Mouse (Mus musculus) liver, embryonic 14.5 days (tissue): ENCODE results near the gene Olfr709-ps1. TPM values are rescaled to one million over a fixed set of nuclear protein-coding genes. Genes with fewer than 3 reads are reported as not detected.
"Not testable (repeated sequence)": the region's sequence is repeated elsewhere in the genome, so short reads cannot be mapped to it uniquely, and the experiment has no call there.

Source experiments
- ATAC-seq: fragments of 200-750 bp; cut with Nextera tagmentation; 2 replicates; pipeline ENCODE4 v1.8.0; 2017; ENCODE audit warnings: moderate number of reproducible peaks, mild to moderate bottlenecking, moderate library complexity; ENCODE audit not compliant: insufficient read depth
- DNase-seq, 3 experiments: peaks; one replicate each; pipeline ENCODE4 v3.0.0-alpha.2; 2012 to 2013; ENCODE audit warnings: low read depth in 3 of 3, low spot score in 3 of 3
- H3K27ac ChIP-seq: fragments of 300-500 bp; sonication (generic); 2 replicates; pipeline ENCODE4 v1.5.1; 2014; ENCODE audit warnings: moderate library complexity, mild to moderate bottlenecking, control low read depth, inconsistent platforms
- H3K27me3 ChIP-seq: fragments of 300-500 bp; sonication (generic); 2 replicates; pipeline ENCODE4 v1.6.1; 2014; ENCODE audit warnings: mild to moderate bottlenecking, low read length, moderate library complexity; ENCODE audit not compliant: control insufficient read depth, insufficient read depth
- H3K36me3 ChIP-seq: fragments of 300-500 bp; sonication (generic); replicated peaks from 2 replicates; pipeline ENCODE4 v1.6.1; 2014; ENCODE audit warnings: low read depth; ENCODE audit not compliant: control insufficient read depth, insufficient read depth
- H3K4me1 ChIP-seq, 2 experiments: fragments of 200-500 bp in 1 of 2; fragments of 300-500 bp in 1 of 2; sonication (generic) in 1 of 2; replicated peaks; 2 replicates each; pipeline ENCODE4 v1.6.1; 2012 to 2014; ENCODE audit warnings: antibody characterized with exemption in 1 of 2, inconsistent platforms in 1 of 2, low read length in 1 of 2; ENCODE audit not compliant: control insufficient read depth in 2 of 2, insufficient read depth in 2 of 2
- H3K4me2 ChIP-seq: fragments of 300-500 bp; sonication (generic); 2 replicates; pipeline ENCODE4 v1.6.1; 2014; ENCODE audit warnings: low read depth, mild to moderate bottlenecking, control low read depth, moderate library complexity
- H3K4me3 ChIP-seq, 2 experiments: fragments of 200-500 bp in 1 of 2; fragments of 300-500 bp in 1 of 2; sonication (generic) in 1 of 2; 2 replicates each; pipeline ENCODE4 v1.5.1; 2012 to 2014; ENCODE audit warnings: low read depth in 2 of 2, low read length in 2 of 2, mild to moderate bottlenecking in 2 of 2, control low read depth in 1 of 2, inconsistent platforms in 1 of 2, moderate library complexity in 1 of 2; ENCODE audit not compliant: insufficient read depth in 1 of 2
- H3K9ac ChIP-seq: fragments of 300-500 bp; sonication (generic); replicated peaks from 2 replicates; pipeline ENCODE4 v1.6.1; 2014; ENCODE audit warnings: mild to moderate bottlenecking, control low read depth, moderate library complexity
- H3K9me3 ChIP-seq: fragments of 300-500 bp; sonication (generic); 2 replicates; pipeline ENCODE4 v1.6.1; 2016; ENCODE audit warnings: low read length, mixed read lengths; ENCODE audit not compliant: control insufficient read depth
- CTCF ChIP-seq: IDR thresholded peaks from 2 replicates; pipeline ENCODE4 v1.5.1; 2016; ENCODE audit warnings: antibody characterized with exemption, low read depth, control low read depth
- EP300 ChIP-seq: IDR thresholded peaks from 2 replicates; pipeline ENCODE4 v1.6.1; 2016; ENCODE audit warnings: antibody characterized with exemption, low read depth
- WGBS: fragments of 180-500 bp; shearing (Covaris S2); extraction: QIAGEN DNeasy Blood & Tissue Kit; methylation state at CpG from one replicate; pipeline ENCODE4 v1.1.7; 2014; ENCODE audit not compliant: insufficient replicate concordance; 5-methylcytosine and 5-hydroxymethylcytosine counted together
- polyA plus RNA-seq, 2 experiments: library from polyadenylated mRNA; depleted of rRNA in 1 of 2; stranded (reverse) in 1 of 2; unstranded in 1 of 2; fragments of >200 nt; fragmentation: Nextera tagmentation in 1 of 2; extraction: Ambion mirVana in 1 of 2; gene quantifications; 2 replicates each; pipeline versions ENCODE4 v1.2.1 to v1.2.3; 2012 to 2014

Gene Olfr709-ps1
- polyA plus RNA-seq (2012; rRNA removed) = not detected in 2 replicates
- polyA plus RNA-seq (2014; fragmentation: Nextera tagmentation; extraction: Ambion mirVana) = not detected in 2 replicates

DNA sequence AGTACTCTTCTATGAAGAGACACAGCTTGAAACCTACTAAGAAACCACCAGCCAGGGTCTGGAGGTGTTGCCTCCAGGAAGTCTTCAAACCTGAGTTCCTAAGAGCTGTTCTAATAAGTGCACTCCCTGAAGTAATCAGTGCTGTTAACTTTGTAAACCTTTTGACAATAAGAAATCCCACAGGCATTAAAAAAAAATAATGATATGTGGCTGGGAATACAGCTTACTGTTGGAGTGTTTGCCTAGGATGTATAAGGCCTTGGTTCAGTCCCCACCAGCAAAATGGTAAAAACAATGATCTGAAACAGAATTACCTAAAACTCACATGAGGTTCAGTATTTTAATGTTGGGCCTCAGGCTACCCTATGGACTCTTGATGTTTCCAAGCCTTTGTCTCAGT lies at the start of gene Olfr709-ps1:
TSS of gene Olfr709-ps1 (minus strand) at position 101 of the 400 bp plus-strand sequence.
- ATAC-seq (no peak), DNase-seq (no peak)
- TF ChIP-seq EP300 (no peak), CTCF (no peak)
- no peaks in the 10 kb centered on the region for H3K4me1 ChIP-seq
- no peak within 1 kb of the TSS for H3K27ac ChIP-seq
- H3K4me3 ChIP-seq = no peak within 1 kb of the TSS
- H3K4me2 ChIP-seq = no peak within 1 kb of the TSS
- H3K9ac ChIP-seq = no peak within 1 kb of the TSS
- H3K9me3 ChIP-seq = no peaks in the 10 kb centered on the region
- no peaks in the 10 kb centered on the region for H3K27me3 ChIP-seq
- H3K36me3 ChIP-seq = no peaks in the 10 kb centered on the region

DNA sequence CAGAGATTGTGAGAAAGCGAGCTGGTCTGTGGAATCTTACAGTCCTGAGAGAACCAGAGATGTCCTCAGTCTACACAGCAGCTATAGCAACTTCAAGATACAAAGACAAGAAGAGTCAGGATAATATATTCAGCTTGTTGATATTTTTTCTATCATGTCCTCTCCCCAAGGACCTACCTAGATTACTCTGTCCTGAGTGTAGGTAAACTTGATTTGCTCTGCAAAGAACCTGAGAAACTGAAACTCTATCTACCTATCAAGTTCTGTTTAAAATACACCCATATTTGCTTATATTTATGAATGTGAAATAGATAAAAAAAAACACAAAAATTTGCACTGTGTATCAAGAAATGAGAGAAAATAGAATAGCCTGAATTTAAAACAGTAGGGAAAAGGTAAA lies 43.3 kb upstream of the Olfr709-ps1 start, which contains the start of gene Olfr711:
TSS of gene Olfr711 (minus strand) at position 101 of the 400 bp plus-strand sequence.
- no peak for ATAC-seq
- H3K36me3 ChIP-seq = no peaks in the 10 kb centered on the region
- 36% methylated on average over 1 of the region's 1 CpGs for WGBS

DNA sequence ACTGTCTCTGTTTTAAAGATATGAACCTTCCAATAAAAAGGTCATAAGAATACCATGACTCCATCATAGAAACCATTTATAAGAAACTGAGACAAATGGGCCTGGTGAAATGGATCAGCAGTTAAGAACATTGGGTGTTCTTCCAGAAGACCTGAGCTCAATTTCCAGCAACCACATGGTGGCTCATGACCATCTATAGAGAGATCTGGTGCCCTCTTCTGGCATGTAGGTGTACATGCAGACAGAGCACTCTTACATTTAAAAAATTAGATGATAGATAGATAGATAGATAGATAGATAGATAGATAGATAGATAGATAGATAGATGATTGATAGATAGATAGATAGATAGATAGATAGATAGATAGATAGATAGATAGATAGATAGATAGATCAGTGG lies 35.5 kb upstream of the Olfr709-ps1 start:
- not testable (repeated sequence) for H3K4me1 ChIP-seq, H3K27ac ChIP-seq, DNase-seq, H3K4me2 ChIP-seq, H3K36me3 ChIP-seq, H3K4me3 ChIP-seq, H3K9me3 ChIP-seq, H3K27me3 ChIP-seq, ATAC-seq, H3K9ac ChIP-seq
- peak; percentile 27; the same call in 1 of the 2 replicates for TF ChIP-seq CTCF

More for the DNA sequence above, 43.3 kb upstream of the Olfr709-ps1 start, which contains the start of gene Olfr711:
- Histone ChIP-seq H3K4me3 (no peak within 1 kb of the TSS), H3K9ac (no peak within 1 kb of the TSS), H3K9me3 (no peaks in the 10 kb centered on the region), H3K27me3 (no peaks in the 10 kb centered on the region), H3K27ac (no peak within 1 kb of the TSS), H3K4me1 (no peaks in the 10 kb centered on the region), H3K4me2 (no peak within 1 kb of the TSS)
- TF ChIP-seq CTCF (no peak), EP300 (no peak)
- DNase-seq = no peak

DNA sequence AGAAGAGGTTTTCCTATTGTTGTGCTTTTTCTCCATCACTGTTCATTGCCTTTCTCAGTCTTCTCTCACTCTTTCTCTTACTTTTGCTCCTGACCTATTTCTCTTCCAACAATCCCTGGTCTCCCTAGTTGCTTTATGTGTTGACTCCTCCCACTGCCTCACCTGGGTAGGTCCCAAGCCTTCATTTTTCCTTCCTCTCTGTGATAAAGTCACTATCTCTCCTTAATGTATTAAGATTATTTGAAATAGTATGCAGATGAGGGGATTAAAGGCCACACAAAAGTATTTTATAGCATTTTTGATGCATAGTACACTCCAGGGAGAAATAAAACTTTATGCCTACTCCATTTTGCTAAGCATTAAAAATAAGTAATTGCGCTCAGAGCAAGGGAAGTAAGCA lies 31.8 kb upstream of the Olfr709-ps1 start, which contains the start of gene Olfr6:
TSS of gene Olfr6 (minus strand) at position 101 of the 400 bp plus-strand sequence.
- Histone ChIP-seq H3K9me3 (no peaks in the 10 kb centered on the region), H3K9ac (no peak within 1 kb of the TSS), H3K27ac (no peak within 1 kb of the TSS), H3K36me3 (no peaks in the 10 kb centered on the region), H3K4me1 (no peaks in the 10 kb centered on the region), H3K4me3 (no peak within 1 kb of the TSS), H3K4me2 (no peak within 1 kb of the TSS), H3K27me3 (no peaks in the 10 kb centered on the region)
- WGBS = 58% methylated on average over 1 of the region's 1 CpGs
- TF ChIP-seq CTCF (no peak), EP300 (no peak)
- ATAC-seq (no peak), DNase-seq (no peak)

DNA sequence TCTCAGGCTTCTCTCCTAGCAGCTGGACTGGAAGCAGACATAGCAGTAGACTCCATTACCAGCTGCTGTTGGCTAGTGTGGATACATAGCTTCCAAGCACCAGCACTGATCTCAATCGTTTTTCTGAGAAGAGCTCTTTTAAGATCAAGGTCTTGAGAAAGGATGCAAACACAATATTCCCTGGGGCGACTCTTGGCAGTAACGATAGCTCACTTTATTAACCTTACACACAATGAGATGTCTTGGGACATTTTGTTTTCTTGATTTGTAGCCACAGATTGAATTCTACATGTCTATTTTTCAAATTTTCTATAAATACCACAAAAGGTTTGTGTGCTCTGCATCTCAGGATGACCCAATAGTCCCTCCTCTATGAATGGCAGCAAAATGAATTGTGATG lies 16.2 kb upstream of the Olfr709-ps1 start, which contains the start of gene Olfr710:
TSS of gene Olfr710 (minus strand) at position 101 of the 400 bp plus-strand sequence.
- Histone ChIP-seq H3K9me3 (no peaks in the 10 kb centered on the region), H3K4me1 (no peaks in the 10 kb centered on the region), H3K27ac (no peak within 1 kb of the TSS), H3K9ac (no peak within 1 kb of the TSS), H3K4me3 (no peak within 1 kb of the TSS), H3K36me3 (no peaks in the 10 kb centered on the region), H3K27me3 (no peaks in the 10 kb centered on the region), H3K4me2 (no peak within 1 kb of the TSS)
- no peak for ATAC-seq
- no peak for DNase-seq
- TF ChIP-seq EP300 = no peak
- no peak for TF ChIP-seq CTCF
- WGBS = 59% methylated on average over 3 of the region's 3 CpGs

DNA sequence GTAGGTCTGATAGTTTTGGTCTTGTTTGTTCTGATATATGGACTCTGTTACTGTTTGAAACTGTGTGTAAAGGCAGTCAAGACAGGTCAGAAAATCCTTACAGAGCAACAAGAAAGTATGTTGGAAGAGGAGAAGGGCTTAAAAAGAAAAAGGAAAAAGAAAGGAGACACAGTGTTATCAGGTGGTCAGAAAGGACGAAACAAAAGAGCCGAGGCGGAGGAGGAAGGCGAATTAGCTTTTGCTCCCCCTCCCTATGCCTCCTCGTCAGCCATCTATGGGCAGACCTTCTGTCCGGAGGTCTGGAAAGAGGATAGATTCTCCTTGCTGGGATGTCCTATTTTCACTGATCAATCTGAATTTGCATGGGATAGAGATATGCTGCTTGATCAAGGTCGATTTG lies 11.1 kb downstream of the Olfr709-ps1 start:
- ATAC-seq, H3K4me1 ChIP-seq, DNase-seq, H3K4me2 ChIP-seq, H3K27me3 ChIP-seq, H3K36me3 ChIP-seq, H3K4me3 ChIP-seq, H3K9me3 ChIP-seq, H3K27ac ChIP-seq, H3K9ac ChIP-seq: not testable (repeated sequence)
- WGBS = 66% methylated on average over 7 of the region's 7 CpGs
